Mouse (Mus musculus) kidney, postnatal 4 days (tissue): Measurements from ENCODE around the gene Ttc21b.

ENCODE experiments used
- DNase-seq, 2 experiments: peaks; one replicate each; pipeline ENCODE4 v3.0.0; 2021; ENCODE audit warnings: mixed read lengths in 2 of 2

Gene Ttc21b

DNA sequence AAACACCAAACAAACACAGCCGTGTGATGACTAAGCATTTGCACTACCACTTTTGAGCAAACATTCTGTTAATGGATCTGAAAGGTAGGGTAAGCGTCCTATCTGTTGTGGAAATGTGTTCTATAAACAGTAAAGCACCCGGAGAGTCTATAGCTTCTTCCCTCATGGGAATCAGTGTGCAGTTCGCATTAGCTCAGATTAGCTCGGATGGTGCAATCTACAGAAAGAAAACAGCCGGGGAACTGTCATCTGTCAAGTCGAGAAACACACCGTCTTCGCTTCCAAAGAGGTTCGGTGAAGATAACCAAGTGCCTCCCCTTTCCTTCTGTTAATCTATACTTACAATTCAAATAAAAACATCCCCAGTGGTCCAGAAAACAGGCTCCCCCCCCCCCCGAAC, 85.7 kb downstream of the Ttc21b start:
- DNase-seq, result no peak

DNA sequence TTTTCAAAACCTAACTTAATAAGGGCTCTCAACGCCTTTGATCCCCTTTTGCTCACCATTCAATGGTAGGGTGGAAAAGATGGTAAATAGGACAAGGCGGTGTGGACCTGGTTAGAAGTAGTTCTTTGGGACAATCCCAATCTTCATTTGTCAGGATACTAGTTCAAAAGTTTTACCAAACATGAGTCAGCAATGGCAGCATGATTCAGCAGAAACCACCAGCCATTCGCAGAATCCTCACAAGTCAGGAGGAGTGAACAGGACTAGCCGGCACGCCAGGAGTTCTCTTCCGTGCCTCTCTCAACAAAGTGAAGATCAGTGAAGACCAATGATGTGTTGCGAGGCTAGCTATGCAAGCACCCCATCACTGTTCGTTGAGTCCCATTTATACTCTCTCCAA, 91.4 kb downstream of the Ttc21b start:
- no peak for DNase-seq

DNA sequence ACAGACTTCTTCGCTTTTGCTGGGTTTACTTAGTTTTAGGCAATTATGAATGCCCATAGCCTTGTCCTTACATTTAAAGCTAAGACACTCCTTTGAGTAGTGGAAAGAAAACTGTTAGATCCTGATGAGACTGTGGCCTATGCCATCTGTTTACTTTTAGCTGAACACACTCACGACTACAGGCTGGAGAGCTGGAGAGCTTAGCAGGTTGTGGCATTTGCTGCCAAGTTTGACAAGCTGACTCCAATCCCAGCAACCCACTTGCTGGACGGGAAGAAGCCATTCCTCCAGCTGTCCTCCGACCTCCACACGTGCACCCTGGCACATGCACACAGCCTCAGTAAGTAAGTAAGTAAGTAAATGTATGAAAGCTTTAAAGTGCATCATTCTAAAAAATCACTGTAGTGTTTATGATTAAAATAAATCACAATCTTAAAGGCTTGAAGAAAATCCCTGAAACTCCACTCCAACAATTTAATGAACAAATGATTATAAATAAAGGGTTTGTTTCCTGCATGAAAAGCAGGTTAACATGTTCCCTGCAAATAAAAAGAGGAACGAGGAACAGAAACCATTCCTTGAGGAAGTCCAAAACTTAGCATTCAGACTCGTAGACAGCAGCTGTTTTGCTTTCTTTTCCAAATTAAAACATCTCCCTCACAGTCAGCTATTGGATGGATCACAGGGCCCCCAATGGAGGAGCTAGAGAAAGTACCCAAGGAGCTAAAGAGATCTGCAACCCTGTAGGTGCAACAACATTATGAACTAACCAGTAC, 98.1 kb downstream of the Ttc21b start:
- DNase-seq, result no peak

DNA sequence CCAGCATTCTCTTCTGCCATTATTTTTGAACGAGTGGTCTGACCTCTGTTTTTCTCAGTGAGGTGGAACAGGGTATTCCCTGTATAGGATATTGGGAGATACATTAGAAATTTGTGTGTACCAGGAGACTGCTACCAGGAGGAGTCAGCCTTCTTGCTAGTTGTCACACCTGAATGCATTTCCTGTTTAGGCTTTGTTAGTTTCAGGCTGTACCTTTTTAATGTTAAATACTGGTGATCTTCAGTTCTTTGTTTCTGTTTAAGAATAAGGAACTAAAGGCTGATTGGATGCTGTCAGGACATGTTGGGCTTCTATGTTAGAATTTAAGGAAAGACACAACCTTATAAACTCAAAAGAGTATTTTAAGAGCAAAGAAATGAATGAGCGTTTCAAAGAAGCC, 105.0 kb downstream of the Ttc21b start:
- no peak for DNase-seq

DNA sequence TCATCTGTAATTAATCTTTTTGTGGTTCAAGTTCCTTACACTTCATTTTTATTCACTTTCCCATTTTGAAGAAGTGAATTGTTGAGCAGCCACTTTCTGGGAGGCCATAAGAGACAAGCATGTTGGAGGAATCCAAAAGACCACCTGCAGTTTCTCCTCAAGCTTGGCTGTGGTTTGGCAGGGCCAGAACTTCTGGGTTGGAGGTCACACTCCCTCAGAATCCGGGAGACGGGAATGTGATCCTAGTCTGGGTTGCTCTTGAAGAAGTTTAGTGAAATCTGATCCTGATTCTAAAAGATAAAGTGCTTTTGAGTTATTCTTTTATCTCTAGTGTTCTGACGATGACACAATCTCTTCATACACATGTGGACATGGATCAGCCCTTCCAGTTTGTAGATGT, 105.9 kb downstream of the Ttc21b start:
- peak; percentile 53 to 62 for DNase-seq

DNA sequence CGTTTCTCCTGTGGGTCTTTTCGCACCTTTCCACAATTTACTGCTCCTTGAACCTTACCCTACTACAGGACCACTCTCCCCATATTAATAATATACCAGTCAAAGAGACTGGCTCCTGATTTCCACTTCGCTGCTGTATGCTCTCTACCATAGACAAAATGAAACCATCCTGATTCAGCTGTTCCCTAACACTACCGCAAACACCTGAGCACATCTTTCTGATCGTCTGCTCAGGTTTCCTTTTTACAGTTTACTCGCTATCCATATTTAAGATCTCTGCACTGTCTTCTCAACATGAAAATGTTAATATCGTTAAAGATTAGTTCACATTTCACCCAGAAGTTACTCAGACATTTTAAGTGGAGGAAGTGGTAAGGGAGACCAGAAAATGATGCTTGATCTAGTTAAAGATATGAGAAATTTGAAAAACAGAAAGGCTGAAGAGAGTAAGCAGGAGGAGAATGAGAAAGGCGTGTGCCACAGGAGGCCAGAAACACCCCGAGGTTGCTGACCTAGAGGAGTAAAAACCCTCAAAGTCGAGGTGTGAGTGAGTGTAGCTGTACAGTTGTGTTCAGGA, 107.7 kb downstream of the Ttc21b start:
- DNase-seq, result no peak

DNA sequence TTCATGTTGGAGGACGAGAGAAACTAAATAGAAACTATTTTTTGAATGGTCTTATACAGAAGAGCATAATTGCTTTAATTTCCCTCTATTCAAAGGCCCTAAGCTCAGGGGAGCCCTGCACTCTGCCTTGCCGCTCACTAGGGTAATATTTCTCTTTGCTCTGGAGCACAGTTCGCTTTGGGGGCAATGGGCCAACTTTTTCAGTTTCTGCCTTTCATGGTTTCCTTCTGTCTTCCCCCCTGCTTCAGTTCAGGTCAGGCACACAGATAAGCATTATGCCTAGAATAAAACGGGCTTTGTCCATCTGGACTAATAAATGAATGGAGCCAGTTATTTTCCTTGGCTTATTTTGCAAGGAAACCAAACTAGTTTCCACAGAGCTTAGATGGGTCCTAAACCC, 109.9 kb downstream of the Ttc21b start:
- peak; percentile 63 to 75 for DNase-seq

DNA sequence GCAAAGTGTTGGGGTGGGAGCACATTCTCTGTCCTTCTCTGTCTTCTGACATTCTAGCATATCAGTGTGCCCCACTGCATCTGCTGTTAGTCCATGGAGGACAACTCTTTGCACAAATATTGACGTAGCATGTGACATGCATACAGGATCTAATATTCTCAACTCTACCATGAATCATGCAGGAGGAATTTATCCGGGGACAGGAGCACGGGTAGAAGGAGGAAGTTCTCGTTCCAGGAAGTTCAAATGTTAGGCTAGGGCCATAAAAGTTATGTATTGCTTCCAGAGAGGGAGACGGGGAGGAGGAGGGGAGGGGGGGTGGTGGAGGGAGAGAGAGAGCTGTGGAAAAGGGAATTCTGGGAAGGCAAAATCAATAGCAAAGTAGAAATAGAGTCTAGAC, 111.6 kb downstream of the Ttc21b start:
- no peak for DNase-seq

DNA sequence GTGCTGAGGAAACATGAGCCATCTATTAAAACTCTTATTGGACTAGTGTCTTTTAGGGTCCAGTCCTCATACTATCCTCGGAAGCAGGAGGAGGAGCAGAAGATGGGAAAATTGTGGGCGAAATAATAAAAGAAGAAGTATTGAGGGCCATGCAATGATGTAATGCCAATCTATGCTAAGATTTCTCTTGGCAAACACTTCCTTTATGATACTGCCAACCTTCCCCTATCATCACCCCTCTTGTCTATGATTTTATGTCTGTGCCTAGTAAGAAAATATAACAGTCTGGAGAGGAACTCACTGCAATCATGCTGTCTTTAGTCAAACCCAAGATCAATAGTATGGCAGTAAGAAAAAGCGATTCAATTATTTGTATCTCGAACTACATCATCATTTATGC, 113.1 kb downstream of the Ttc21b start:
- DNase-seq, result no peak

DNA sequence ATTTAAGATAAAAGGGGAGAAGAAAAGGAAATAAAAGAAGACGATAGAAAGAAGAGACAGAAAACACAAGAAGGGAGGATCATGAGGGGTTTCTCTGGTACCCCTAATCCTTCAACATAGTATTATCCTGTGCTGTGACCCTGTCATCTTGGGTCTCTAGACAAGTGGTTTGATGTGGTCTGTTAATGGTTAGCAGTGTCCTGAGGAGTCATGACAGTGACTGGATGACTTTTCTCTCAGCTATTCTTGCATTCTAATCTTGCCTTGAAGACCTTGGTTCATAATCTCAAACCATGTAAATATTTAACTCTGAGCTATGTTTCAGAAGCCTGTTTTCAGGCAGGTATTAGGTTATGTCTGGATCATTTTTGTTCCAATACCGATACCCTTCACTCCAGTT, 113.7 kb downstream of the Ttc21b start:
- no peak for DNase-seq

DNA sequence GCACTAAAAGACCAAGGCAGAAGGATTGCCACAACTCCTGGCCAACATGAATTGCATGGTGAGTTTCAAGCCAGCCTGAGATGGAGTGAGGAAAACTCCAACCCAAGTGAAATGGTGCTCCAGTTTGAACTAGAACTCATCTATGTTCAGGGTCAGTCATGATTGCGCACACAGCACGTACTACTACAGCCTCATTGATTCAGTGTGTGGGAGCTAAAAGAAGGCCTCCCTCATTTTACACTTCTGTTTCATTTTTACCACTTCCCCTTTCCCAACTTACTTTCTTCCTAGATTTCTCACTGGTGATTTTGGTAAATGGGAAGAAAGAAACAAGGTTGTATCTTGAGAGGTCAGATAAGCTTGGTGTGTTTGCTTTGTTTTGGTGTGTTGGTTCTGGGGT, 114.1 kb downstream of the Ttc21b start:
- no peak for DNase-seq

DNA sequence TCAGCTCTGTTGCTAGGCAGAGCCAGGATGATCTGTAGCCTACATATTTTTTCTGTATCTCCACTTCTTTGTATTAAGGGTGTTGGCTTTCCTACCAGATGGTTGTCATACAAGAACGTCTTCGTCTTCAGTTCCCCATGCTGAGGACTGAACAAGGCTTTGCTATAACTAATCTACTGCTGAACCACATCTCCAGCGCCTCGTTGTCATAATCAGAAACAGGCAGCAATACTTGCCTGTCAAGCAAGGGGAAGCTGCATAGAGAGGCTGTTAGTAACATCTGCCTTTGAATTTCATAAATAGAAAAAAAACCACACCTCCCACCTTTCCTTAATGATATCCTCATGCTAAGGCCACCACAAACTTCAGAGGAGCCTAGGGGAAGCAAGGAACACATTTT, 116.2 kb downstream of the Ttc21b start:
- no peak for DNase-seq
